Mouse (Mus musculus): ENCODE data around the gene Hfe2. TPM values are rescaled to one million over a fixed set of nuclear protein-coding genes. Genes with fewer than 3 reads are reported as not detected.
A peak's percentile ranks its signal among the peaks of the same experiment; 100 is the strongest.
"Not testable (repeated sequence)": the region's sequence is repeated elsewhere in the genome, so short reads cannot be mapped to it uniquely, and the experiment has no call there.

Gene Hfe2
- total RNA-seq (2021), result 100 to 1,000 TPM; 283 to 297 TPM
- long read RNA-seq, experiment 1, transcript Hfe2-201 (4 exons, 2,028 nt), result major isoform, 61 of 348 reads
- long read RNA-seq, experiment 1, partial matches to known transcripts, result 90 of 348 reads
- long read RNA-seq, experiment 1, other reads (novel, unspliced or antisense), result 197 of 348 reads
- long read RNA-seq, experiment 2, transcript Hfe2-201 (4 exons, 2,028 nt), result major isoform, 101 of 435 reads
- long read RNA-seq, experiment 2, partial matches to known transcripts, result 106 of 435 reads
- long read RNA-seq, experiment 2, other reads (novel, unspliced or antisense), result 228 of 435 reads

GRCm38 (mm10) chr3:96524914-96525313 lies at the start of gene Hfe2:
Gene Hfe2, plus strand, starts transcription at chr3:96525172.
- no peak for DNase-seq (ENCODE audit: low spot score in 2 of 2)

GRCm38 (mm10) chr3:96477084-96477483 lies 47.9 kb upstream of the Hfe2 start:
- no peak for DNase-seq (ENCODE audit: low spot score in 2 of 2)

- no peak for DNase-seq (ENCODE audit: low spot score in 2 of 2)
These were observed 47.4 kb upstream of the Hfe2 start for GRCm38 (mm10) chr3:96477558-96477957.

GRCm38 (mm10) chr3:96479249-96479648 lies 45.7 kb upstream of the Hfe2 start:
- no peak for DNase-seq (ENCODE audit: low spot score in 2 of 2)

- DNase-seq (ENCODE audit: low spot score in 2 of 2), result no peak
These were observed 44.2 kb upstream of the Hfe2 start for GRCm38 (mm10) chr3:96480684-96481270.

- DNase-seq (ENCODE audit: low spot score in 2 of 2), result no peak
These were observed 43.1 kb upstream of the Hfe2 start for GRCm38 (mm10) chr3:96481856-96482255.

GRCm38 (mm10) chr3:96482451-96482850 lies 42.5 kb upstream of the Hfe2 start:
- DNase-seq (ENCODE audit: low spot score in 2 of 2), result no peak

- not testable (repeated sequence) for DNase-seq (ENCODE audit: low spot score in 2 of 2)
These were observed 41.9 kb upstream of the Hfe2 start for GRCm38 (mm10) chr3:96483044-96483443.

- no peak for DNase-seq (ENCODE audit: low spot score in 2 of 2)
These were observed 41.0 kb upstream of the Hfe2 start for GRCm38 (mm10) chr3:96483946-96484345.

GRCm38 (mm10) chr3:96484921-96485320 lies 40.1 kb upstream of the Hfe2 start:
- DNase-seq (ENCODE audit: low spot score in 2 of 2), result no peak

GRCm38 (mm10) chr3:96485361-96485760 lies 39.6 kb upstream of the Hfe2 start:
- DNase-seq (ENCODE audit: low spot score in 2 of 2), result no peak

GRCm38 (mm10) chr3:96486064-96486827 lies 38.7 kb upstream of the Hfe2 start:
- not testable (repeated sequence) for DNase-seq (ENCODE audit: low spot score in 2 of 2)

- DNase-seq (ENCODE audit: low spot score in 2 of 2), result not testable (repeated sequence)
These were observed 38.0 kb upstream of the Hfe2 start for GRCm38 (mm10) chr3:96486828-96487559.

- peak in 1 of 2 experiments; percentile 29 for DNase-seq (ENCODE audit: low spot score in 2 of 2)
These were observed 37.2 kb upstream of the Hfe2 start for GRCm38 (mm10) chr3:96487596-96488289.

GRCm38 (mm10) chr3:96488290-96488906 lies 36.6 kb upstream of the Hfe2 start:
- not testable (repeated sequence) for DNase-seq (ENCODE audit: low spot score in 2 of 2)

GRCm38 (mm10) chr3:96488907-96489629 lies 35.9 kb upstream of the Hfe2 start:
- DNase-seq (ENCODE audit: low spot score in 2 of 2), result not testable (repeated sequence)

GRCm38 (mm10) chr3:96489636-96490035 lies 35.3 kb upstream of the Hfe2 start:
- DNase-seq (ENCODE audit: low spot score in 2 of 2), result not testable (repeated sequence)

GRCm38 (mm10) chr3:96494456-96494855 lies 30.5 kb upstream of the Hfe2 start:
- not testable (repeated sequence) for DNase-seq (ENCODE audit: low spot score in 2 of 2)

- DNase-seq (ENCODE audit: low spot score in 2 of 2), result no peak
These were observed 30.1 kb upstream of the Hfe2 start for GRCm38 (mm10) chr3:96494912-96495311.

Data from gastrocnemius, postnatal 4 days (tissue).